Mouse (Mus musculus) natural killer cell, adult 2 months (primary cell): ENCODE results near the gene Helt.
A peak's percentile ranks its signal among the peaks of the same experiment; 100 is the strongest.
"Not testable (repeated sequence)": the region's sequence is repeated elsewhere in the genome, so short reads cannot be mapped to it uniquely, and the experiment has no call there.

Source experiments
- DNase-seq, 2 experiments: peaks; one replicate each; pipeline ENCODE4 v3.0.0; 2022; ENCODE audit warnings: low spot score in 2 of 2

The Helt gene

DNA sequence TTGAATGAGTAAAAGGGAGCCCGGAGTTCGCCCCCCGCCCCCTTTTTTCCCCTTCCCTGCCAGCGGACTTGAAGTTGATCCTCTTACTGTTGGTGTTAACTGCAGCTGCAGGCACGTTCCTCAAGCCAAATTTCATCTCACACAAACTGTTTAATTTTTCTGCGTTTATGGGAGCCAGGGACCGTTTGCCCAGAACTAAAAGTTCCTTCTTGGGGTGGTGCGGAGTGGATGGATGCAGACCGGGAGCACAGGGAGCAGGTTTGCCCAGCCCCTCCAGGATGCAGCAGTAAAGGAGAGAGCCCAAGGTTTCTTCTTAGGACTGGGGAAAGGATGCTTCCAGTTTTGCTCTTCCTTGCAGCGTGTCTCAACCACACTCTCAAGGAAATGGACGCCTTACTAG lies 2.1 kb upstream of the Helt start:
- no peak for DNase-seq

DNA sequence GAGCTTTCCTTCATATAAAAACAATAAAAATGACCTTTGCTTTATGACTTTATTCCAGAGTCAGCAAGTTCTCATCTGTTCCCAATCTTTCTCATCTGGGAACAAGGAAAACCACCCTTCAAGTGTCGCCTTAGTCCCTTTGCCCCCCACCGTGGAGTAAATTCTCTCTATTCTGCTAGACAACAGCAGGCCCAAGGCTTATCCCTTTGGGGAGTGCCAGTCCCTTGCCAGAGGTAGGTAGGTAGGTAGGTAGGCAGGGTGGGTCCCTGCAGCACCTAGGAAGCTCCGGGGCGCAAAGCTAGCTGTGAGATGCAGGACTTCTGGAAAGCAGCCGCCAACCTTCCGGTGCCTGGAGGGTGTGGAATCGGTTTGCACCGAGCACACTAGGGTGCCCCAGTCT lies 1.5 kb upstream of the Helt start:
- no peak for DNase-seq

DNA sequence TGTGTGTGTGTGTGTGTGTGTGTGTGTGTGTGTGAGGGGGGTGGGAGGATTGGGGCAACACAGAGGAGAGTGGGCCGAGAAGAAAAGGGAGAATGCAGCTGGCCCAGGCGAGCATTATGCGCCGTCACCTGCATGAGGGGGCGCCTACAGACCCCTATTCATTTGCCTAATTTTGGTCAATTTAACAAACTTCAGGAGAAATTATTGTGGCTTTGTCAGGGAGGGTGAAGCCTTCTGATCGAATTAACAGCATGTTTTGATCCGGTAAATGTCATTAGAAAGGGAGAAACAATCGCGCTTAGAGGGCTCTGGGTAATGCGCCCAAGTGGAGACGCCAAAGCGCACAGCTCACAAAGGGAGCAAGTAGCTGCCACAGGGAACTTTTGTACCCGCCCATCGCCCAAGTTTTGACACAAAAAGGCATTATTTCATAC lies 647 bp upstream of the Helt start:
- DNase-seq: no peak

DNA sequence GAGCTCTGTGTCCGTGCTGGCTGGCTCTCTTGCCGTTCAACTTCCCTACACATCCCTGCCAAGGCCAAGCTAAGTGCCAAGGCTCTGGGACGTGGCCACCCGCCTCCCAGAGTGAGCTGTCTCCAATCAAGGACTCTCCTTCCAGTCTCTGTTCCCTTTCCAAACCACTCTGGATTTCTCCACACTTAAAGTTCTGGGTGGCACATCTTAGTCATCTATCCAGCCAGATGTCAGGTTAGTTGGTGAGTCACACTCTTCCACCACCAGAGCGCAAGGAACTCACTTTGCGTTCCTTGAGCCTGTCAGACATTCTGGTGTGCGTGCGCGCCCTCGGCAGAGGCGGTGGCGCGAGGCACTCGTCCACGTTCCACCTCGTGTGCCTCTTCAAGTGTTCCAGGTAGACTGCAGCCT lies 725 bp downstream of the Helt start:
- DNase-seq: no peak

DNA sequence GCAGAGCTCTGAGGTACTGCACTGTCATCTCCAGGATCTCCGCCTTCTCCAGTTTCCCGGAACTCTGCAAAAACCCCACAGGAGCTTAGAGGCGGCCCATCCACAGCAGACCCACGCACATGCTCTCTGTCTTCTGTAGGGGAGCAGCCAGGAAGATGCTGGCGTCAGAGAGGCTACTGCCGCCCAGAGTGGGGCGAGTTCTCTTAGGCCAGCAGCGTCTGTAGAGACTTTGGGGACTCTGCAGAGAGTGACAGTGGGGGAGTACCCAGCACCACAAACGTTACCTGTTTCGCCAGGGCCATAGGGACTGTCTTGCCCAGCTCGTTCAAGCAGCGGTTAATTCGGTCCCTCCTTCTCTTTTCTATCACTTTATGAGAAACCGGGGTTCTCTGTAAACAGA lies 1.3 kb downstream of the Helt start:
- DNase-seq: no peak

DNA sequence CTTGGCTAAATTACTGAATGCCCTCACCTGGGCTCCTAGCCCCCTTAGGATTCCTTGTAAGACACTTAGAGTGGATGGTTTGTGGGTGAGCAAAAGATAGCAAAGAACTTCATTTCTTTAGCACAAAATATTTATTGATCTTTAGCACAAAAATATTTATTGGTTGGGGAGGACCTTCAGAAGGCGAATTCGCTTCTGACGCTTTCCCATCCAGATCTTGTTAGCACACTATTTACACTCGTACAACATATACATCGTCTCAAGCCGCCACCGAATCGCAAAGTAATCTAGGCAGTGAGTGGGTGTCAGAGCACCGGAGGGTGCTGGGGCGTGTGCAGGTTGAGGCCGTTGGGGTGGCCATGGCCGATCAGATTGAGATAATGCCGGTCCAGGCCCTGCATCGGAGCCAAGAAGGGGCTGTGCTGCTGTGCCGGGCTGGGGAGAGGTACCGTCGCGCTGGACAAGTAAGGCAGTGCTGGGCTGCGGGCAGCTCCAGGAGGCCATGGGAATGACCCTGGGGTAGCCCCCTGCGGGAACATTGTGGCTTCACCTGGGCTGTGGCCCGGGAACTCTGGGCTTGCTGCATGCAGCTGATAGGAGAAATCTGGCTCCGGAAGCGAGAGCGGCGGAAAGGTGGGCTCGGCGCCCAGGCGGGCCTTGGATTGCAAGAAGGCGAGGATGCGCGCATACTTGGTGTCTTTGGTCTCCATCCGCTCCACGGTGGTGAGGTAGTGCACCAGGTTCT lies 2.4 kb downstream of the Helt start:
- DNase-seq: no peak

DNA sequence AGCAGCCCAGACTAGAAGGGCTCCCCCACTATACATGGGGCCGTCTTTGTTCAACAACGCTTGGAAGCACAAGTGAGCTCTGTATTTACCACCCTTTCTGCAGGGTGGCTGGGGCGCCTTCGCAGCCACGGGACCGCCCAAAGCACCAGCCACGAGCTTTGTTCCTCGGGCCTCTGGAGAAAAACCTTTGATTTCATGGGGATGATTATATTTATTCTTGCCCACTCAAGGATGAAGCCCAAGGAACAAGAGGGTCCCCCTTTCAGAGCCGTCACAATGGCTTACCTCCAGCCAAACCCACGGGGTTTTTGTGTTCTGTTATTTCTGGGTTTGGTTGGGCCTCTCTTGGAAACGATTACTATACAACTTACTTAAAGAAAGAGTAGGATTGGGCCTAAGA lies 5.2 kb downstream of the Helt start:
- DNase-seq: no peak

DNA sequence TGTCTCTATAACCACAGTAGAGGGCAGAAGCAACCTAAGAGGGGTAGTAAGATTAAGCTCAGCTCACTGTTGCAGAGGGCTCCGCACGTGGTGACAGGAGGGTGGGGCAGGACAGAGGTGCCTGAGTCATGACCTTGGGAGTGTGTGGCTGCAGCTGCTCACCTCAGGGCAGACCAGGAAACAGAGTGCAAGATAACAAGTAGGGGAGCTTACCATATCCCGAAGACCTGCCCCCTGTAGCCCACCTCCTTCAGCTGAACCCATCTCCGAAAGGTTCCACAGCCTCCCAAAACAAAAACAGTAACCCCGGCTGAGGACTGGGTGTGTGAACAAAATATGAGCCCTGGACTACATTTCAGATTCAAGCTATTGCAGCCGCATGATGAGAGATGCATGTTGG lies 6.5 kb downstream of the Helt start:
- no peak for DNase-seq

DNA sequence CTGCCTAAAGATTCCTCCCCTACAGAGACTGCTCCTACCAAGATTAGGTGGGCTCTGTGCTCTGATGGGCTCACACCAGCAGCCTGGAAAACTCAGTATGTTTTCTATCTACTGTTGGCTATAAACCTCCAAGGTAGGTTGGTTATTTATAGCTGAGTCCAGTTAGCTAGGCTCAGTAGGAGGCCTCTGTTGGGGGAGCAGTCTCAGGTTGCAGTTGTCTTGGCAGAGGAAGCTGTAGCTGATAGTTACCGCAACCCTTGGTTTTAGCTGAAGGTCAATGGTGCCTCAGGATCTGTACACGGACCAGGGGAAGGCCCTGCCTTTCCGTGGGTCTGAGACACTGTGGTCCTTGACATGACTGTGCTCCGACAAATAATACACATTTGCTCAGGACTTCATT lies 8.5 kb downstream of the Helt start:
- DNase-seq: no peak

DNA sequence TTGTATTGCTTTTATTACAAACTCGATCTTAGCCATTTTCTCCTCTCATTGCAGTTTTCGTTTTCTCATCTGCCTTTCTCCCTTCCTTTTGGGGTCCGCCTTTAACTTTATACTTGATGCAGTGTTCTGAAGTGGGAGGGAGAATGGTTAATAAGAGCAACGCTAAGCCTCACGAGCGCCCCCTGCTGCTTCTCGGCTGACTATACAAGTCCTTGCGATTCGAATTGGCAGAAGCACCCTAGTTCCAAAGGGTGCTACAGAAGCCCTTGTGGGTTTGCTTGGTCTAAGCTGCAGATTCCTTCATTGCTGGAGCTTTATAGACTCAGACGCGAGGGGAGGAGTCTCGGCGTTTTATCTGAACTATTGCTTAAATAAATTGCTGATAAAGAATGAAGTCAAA lies 12.9 kb downstream of the Helt start:
- DNase-seq: peak in 1 of 2 experiments; percentile 39

DNA sequence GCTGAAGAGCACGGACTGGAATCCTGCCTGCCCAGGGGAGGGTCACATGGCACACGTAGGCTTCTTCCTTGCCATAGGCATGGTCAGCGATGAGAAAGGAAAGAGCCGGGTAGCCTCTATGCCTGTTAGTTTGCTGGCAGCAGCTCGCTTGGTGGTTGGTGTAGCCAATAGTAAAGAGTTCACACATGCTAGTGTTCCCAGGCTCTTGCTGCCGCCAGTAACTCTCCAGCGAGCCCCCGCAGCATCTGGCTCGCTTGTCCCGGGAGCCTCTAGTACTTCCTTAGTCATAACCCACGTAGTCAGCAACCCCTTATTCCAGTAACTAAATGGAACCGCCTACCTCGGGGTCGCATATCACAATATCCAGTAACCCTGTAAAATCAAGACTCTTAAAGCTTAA lies 17.5 kb downstream of the Helt start:
- no peak for DNase-seq

DNA sequence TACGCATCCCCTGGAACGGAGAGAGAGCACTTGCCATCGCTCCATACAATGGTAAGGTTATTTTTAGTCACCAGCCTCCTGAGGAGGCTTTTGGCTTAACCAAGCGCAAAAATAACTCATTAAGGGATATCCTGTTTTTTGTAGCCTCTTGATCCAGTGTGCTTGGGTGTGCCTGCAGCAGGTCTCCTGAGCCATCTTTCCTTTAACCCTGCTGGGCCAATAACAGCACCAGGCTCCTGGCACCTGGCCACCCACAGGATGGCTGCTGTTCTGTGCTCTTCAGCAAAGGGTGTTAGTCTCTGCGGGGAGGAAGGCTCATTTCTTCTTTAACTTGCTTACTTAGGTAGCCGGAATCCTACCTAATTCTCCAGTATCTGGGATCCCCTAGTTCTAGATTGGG lies 23.7 kb downstream of the Helt start:
- DNase-seq: no peak

DNA sequence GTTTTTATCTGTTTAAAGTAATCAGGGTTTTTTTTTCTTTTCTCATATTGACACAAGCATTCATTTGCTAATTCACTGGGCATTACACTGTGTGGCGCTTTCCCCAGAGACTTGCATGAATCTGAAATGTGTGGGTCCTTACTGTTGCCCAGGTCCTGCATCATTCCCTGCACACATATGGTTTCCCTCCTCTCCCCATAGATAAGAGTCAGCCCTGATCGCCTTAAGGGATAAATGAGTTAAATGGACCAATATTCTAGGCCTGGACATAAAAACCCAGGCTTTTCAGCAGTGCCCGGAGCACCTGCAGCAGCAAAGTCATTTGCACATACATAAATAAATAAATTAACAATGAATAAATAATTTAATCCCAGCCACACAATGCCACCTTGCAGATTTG lies 24.3 kb downstream of the Helt start:
- DNase-seq: no peak

DNA sequence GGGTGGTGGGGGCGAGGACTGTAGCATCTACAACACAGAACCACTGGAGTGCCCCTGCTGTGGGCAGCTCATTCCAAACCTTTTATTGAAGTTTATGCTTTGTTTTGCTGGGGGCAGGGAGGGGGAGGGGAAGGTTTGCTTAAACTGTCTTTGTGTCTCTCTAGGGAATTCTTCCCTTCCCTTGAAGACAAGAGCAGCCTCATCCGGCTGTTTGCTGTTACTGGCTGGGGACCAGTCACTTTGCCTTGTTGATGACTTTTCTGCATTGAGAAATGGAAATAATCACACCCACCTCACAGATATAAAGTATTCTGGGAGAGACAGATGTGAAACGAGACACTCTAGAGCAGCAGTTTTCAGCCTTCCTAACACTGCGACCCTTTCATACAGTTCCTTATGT lies 27.7 kb downstream of the Helt start:
- no peak for DNase-seq

DNA sequence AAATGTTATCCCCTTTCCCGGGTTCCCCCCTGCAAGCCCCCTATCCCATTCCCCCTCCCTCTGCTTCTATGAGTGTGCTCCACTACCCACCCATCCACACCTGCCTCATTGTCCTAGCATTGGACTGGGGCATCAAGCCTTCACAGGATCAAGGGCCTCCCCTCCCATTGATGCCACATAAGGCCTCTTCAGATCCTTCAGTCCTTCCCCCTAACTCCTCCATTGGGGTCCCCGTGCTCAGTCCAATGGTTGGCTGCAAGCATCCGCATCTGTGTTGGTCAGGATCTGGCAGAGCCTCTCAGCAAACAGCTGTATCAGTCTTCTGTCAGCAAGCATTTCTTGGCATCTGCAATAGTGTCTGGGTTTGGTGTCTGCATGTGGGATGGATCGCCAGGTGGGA lies 30.3 kb downstream of the Helt start:
- not testable (repeated sequence) for DNase-seq

DNA sequence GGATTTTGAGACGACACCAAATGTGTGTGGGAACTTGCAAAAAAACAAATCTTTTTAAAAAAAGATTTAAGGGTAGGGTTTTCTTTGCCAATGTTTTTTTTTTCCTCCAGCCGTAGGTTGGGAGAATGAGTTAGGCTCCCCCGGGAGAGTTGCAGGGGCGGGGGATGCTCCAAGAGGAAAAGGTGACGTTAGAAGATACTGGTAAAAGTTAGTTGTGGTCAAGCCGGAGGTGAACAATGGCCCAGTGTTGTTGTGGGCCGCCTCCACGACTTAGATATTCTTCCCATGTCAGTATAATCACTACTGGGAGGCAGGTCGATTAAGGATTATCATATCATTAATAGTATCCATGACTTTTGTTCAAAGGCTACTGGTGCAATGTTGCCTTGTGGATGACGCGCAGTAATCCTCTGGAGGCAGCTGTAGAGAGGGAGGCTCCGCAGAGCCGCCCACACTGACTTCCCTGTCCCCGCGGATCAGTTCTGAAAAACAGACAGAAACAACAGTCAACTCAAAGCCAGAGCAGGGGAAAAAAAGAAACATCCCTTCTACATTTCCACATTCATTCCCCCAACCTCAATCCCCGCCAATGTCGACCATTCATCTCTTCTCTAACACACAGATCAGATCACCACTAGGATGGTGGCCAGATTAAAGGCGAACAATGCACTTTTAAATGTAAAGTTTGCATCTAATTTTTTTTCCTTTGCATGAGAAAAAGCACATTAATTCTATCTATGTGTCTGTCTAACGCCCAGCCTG lies 36.4 kb downstream of the Helt start:
- no peak for DNase-seq

DNA sequence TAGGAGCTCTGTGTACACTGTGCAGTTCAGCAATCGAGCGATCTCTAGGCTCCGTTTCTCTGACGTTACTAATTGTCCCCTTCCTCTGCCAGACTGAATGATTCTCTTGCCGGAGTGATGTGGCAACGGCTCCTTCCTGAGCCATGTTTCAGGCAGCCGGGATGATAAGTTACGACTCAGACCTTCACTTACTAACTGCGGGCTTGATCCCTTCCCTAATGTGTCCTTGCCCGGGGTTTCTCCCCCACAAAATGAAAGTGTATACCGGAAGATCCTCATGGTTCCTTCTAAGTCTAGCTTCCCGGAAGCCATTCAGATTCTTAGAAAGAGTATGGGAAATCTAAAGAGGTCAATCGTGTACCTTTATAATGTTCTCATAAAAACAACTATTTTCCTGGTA lies 42.0 kb downstream of the Helt start:
- no peak for DNase-seq

DNA sequence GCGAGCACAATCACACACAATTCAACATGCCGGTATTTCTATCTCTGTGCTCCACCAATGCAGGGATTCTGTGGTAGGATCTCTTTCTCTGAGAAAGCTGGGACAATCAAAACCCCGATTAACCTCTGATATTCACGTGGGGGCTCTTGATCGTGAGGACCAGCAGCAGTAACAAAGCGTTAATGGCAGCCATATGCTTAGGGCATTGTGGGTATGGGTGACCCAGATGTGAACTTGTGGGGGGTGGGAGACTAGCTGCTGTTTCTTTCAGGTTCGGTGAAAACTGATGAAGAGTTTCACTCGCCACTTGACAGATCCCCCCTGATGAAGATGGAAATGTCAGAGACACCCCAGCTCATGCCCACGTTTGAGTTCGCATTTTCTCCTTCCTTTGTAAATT lies 42.9 kb downstream of the Helt start:
- no peak for DNase-seq

DNA sequence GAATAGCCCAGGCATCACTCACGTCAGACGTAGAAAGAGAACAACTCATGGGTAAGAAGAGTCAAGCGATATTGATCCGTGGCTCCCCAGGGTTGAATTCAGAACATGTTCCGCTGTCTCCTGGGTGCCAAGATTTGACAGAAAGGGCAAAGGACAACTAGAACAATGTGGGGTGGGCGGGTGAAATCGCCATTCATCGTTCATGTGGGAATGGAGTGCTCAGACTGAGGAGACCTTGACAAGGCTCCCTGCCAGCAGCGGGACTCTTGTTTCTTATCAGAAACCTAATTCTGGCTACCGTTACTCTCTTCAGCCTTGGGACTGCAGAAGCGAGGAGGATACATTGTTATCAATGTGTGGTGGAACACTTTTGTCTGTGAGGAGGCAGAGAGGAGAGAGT lies 48.1 kb downstream of the Helt start:
- no peak for DNase-seq

DNA sequence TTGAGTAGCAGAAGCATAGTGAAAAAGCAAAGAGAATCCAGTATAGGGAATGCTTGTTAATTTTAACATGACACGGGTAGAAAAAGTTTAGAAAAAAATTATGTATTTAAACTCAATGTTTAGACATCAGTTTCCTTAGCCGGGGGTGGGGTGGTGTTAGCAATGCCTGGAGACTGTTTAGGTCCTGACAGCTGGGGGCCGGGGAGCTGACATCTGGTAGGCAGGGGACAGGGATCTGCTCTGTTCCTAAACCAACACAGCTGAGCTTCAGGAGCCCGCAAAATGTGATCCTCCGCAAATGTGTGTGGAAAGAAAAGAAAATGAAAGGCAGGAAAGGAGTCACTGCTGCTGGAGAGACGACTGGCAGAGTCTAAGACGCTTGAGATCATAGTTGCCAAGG lies 51.5 kb downstream of the Helt start:
- no peak for DNase-seq
